Mouse (Mus musculus) olfactory bulb, adult 2 months (tissue): ENCODE results near the gene Ppp1r26. TPM values are rescaled to one million over a fixed set of nuclear protein-coding genes. Genes with fewer than 3 reads are reported as not detected.

ENCODE experiments used
- H3K27ac ChIP-seq: fragments of 200-500 bp; 2 replicates; pipeline ENCODE4 v1.5.1; 2012; ENCODE audit warnings: low read depth, low read length; ENCODE audit not compliant: insufficient read depth
- H3K4me1 ChIP-seq: fragments of 200-500 bp; 2 replicates; pipeline ENCODE4 v1.6.1; 2012; ENCODE audit warnings: low read length; ENCODE audit not compliant: control insufficient read depth, insufficient read depth
- H3K4me3 ChIP-seq: fragments of 200-500 bp; 2 replicates; pipeline ENCODE4 v1.5.1; 2012; ENCODE audit warnings: mild to moderate bottlenecking, low read depth, low read length, moderate library complexity; ENCODE audit not compliant: insufficient read depth
- CTCF ChIP-seq: fragments of 200-500 bp; IDR thresholded peaks from 2 replicates; pipeline ENCODE4 v1.5.1; 2012; ENCODE audit warnings: low read depth, mild to moderate bottlenecking, low read length, moderate library complexity; ENCODE audit not compliant: insufficient read depth
- POLR2A ChIP-seq: fragments of 200-500 bp; IDR thresholded peaks from 2 replicates; pipeline ENCODE4 v1.6.1; 2012; ENCODE audit warnings: mild to moderate bottlenecking, low read depth, low read length, moderate library complexity; ENCODE audit not compliant: insufficient read depth
- WGBS: fragments of 180-500 bp; shearing (Covaris S2); methylation state at CpG from one replicate; pipeline ENCODE4 v1.1.7; 2018; 5-methylcytosine and 5-hydroxymethylcytosine counted together
- polyA plus RNA-seq: library from polyadenylated mRNA; stranded (reverse); fragments of >200 nt; gene quantifications from 2 replicates; pipeline ENCODE4 v1.2.4, GENCODE M21; 2012; ENCODE audit warnings: low replicate concordance; ENCODE audit not compliant: missing spikeins, insufficient read depth, insufficient read length

The Ppp1r26 gene
- polyA plus RNA-seq, 1 experiment, result not detected

DNA sequence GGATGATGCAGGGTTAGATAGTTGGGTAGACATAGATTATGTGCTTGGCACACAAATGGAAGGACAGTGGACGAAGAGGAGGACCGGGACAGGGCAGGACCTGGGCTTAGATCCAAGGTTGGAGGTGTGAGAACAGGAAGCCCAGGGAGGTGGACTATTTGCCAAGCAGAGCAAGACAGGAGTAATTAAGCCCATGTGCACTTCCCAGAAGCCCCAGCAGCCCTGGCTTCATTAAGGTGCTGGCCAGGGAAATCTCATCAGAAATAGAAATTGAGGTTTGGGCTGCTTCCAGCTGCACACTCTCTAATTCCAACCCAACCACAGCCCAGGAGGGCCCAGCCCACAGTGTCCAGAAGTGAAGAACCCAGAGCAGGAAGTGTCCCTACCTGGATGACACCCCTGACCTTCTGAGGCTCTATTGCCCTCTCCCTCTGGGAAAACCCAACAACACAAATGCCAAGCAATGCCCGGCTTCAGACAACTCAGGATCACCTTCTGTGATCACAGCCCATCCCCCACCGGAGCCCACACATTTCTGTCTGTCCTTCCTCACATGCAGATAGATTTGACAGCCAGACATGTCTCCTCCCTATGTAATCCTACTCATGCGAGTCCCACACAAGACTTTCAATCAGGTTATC lies 32.4 kb upstream of the Ppp1r26 start:
- TF ChIP-seq CTCF (no peak), POLR2A (no peak)
- Histone ChIP-seq H3K4me1 (peaks cover 28% of the 10 kb centered on the region), H3K27ac (no peak overlapping the region), H3K4me3 (no peak overlapping the region)
- WGBS, result 93% methylated on average over 5 of the region's 5 CpGs

DNA sequence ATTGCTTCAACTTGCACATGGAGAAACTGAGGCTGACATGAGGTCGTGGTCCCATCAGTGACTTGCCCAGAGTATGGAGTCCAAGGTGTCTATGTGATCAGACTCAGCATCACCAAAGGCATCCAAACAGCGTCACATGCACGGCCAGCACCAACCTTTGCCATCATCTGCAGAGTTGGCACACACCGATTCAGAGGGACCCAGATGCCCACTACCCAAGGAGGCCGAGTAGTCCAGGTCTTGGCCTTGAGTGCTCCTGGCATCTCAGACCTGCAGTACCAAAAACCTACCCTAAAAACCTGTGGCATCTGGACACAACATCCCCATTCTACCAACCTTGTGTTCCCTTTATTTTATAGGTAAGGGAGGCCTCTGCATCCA lies 31.9 kb upstream of the Ppp1r26 start:
- WGBS, result 95% methylated on average over 5 of the region's 5 CpGs
- peaks cover 28% of the 10 kb centered on the region for H3K4me1 ChIP-seq
- no peak for TF ChIP-seq POLR2A
- no peak for TF ChIP-seq CTCF
- no peak overlapping the region for H3K4me3 ChIP-seq
- no peak overlapping the region for H3K27ac ChIP-seq

DNA sequence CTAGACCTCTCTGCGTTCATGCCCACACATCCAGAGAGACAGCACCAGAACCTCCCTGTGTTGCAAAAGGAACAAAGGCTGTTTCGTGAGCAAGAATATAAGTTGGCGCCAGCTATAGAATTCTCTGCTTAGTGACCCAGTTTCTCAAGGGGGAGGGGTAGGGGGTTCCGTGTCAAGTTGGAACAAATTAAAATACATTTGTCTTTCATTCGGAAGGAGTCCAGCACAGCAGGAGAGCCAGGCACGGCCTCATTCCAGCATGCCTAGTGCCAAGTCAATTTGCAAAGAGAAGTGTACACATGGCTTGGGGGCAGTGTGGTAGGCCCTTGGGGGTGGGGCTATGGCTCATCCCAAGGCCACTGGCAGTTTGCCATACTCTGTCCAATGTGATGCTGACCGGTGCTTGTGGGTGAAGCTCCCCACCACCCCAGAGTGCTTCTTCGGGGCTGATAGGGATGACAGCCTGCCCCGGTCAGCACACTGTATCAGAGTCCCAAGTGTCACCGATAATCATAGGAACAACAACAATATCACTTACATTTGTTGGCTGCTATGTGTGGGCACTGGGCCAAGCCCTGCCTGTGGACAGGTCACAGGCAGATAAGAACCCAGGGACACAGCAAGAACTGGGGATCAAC lies 31.1 kb upstream of the Ppp1r26 start:
- H3K4me1 ChIP-seq, result peaks cover 28% of the 10 kb centered on the region
- H3K4me3 ChIP-seq, result no peak overlapping the region
- H3K27ac ChIP-seq, result no peak overlapping the region
- no peak for TF ChIP-seq CTCF
- no peak for TF ChIP-seq POLR2A
- WGBS, result 51% methylated on average over 10 of the region's 10 CpGs

DNA sequence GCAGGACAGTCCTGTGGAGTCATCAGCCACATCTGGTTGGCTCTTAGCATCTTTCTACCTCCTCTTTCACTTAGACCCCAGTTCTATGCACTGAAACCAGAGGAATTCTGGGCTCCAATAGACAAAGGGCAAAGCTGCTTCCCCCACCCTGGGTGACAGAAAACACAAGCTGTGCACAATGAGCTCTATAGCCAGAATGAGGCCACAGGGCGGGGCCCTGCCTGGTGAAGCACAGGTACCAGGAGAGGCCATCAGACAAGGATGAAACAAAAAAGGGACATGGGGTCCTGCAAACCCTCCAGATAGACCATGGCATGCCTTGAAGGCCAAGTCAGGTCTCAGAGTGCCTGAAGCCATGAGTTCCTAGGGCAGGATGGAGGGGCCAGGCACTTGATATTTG lies 30.1 kb upstream of the Ppp1r26 start:
- WGBS, result 100% methylated on average over 1 of the region's 1 CpGs
- Histone ChIP-seq H3K4me1 (peaks cover 28% of the 10 kb centered on the region), H3K27ac (no peak overlapping the region), H3K4me3 (no peak overlapping the region)
- TF ChIP-seq POLR2A, result no peak
- no peak for TF ChIP-seq CTCF

DNA sequence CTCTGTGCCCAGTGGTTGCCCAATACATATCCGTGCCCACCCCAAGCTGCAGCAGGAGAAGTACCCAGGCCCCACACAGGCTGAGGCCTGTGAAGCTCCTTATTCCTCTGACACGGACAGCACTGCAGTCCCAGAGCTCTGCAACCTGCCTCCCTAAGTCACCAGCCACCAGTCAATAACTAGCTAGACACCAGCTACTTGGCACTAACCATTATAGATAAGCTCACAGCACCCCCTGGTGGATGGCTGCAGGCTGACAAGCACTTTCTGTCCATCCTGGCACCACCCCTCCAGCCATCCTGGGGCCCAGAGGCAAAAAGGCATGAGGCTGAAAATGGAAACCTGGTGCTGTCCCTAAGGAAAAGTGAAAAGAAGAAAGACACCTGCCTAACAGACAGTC lies 28.6 kb upstream of the Ppp1r26 start:
- TF ChIP-seq POLR2A (no peak), CTCF (peak; percentile 51; the same call in 1 of the 2 replicates)
- WGBS, result 40% methylated on average over 2 of the region's 2 CpGs
- no peak overlapping the region for H3K27ac ChIP-seq
- peaks cover 17% of the 10 kb centered on the region for H3K4me1 ChIP-seq
- H3K4me3 ChIP-seq, result no peak overlapping the region

DNA sequence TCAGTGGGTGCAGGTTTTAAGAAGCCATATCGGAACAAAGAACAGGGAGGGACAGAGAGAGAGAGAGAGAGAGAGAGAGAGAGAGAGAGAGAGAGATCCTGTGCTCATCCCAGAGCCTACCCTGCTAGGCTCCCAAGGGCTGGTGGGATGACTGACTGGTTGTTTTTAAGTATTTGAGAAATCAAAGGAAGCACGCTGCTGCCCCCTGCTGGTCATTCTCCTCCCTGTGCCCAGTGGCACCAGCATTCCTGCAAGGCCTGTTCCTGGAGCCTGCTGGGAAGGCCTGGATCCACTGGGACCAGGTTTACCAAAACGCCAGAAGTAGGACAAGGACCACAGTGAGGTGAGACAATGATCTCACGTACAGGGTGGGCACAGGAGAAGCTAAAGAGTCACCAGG lies 26.7 kb upstream of the Ppp1r26 start:
- 22% methylated on average over 4 of the region's 4 CpGs for WGBS
- no peak overlapping the region for H3K4me3 ChIP-seq
- H3K27ac ChIP-seq, result no peak overlapping the region
- peaks cover 7% of the 10 kb centered on the region for H3K4me1 ChIP-seq
- TF ChIP-seq POLR2A (no peak), CTCF (peak; percentile 72)

DNA sequence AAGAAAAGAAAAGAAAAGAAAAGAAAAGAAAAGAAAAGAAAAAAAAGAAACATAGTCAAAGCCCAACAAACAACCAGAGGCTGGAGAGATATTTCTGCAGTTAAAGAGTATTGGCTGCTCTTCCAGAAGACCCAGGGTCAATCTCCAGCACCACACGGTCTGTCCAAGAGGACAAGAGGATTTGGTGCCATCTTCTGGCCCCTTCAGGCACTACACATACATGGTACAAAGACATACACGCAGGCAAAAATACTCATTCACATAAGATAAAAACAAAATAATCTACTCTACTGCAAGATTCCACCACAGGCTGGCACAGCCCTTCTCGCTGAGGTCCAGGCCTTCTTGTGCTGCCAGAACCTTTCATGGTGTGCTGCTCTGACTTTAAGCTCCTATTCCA lies 23.4 kb upstream of the Ppp1r26 start:
- Histone ChIP-seq H3K4me1 (no peaks in the 10 kb centered on the region), H3K4me3 (no peak overlapping the region), H3K27ac (no peak overlapping the region)
- no peak for TF ChIP-seq POLR2A
- no peak for TF ChIP-seq CTCF
- 48% methylated on average over 3 of the region's 3 CpGs for WGBS

DNA sequence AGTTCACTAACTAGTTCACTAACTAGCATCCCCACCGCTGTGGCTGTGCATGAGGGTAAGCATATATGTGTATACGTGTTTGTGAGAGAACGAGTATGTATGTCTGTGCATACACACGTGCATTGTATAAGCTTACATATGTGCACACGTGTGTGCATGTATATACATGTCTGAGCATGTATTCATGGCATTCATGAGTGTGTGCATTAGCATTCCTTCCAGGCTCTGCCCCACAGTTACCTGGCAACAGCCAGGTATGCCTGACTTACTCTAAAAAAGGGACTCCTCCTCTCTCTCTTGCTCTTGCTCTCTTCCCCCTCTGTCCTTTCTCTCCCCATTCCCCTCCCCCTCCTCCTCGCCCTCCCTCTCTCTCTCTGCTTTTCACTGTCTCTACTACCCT lies 19.4 kb upstream of the Ppp1r26 start:
- TF ChIP-seq POLR2A, result no peak
- no peak for TF ChIP-seq CTCF
- WGBS, result 82% methylated on average over 6 of the region's 6 CpGs
- Histone ChIP-seq H3K4me1 (no peaks in the 10 kb centered on the region), H3K4me3 (no peak overlapping the region), H3K27ac (no peak overlapping the region)

DNA sequence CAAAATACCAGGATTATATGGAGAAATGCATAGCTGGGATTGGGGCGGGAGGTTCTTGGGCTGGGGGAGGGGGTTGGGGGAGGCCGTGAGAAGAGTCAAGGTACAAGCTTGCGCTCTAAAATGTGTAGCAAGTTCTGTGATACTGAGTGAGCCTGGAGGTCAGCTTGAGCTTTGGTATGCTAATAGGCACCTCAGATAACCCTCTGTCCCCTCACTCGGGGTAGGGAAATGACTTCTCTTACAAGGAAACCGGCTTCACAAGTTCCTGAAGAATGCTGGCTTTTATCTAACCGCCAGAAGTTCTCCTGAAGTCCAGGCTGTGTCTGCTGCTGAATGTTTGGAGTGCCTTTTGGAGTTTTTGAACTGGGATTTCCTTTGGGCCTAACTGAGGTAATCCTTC lies 15.8 kb upstream of the Ppp1r26 start:
- no peak overlapping the region for H3K4me3 ChIP-seq
- H3K4me1 ChIP-seq, result 0 out of 2 replicates have a peak, but pooled peaks cover 3% of the 10 kb centered on the region
- TF ChIP-seq POLR2A (no peak), CTCF (no peak)
- WGBS, result 79% methylated on average over 6 of the region's 6 CpGs
- H3K27ac ChIP-seq, result no peak overlapping the region
